Mouse (Mus musculus) small intestine, adult 2 months (tissue): Measurements from ENCODE around the gene 2900011O08Rik. TPM values are rescaled to one million over a fixed set of nuclear protein-coding genes. Genes with fewer than 3 reads are reported as not detected.

Experiments
- H3K27ac ChIP-seq: fragments of 200-500 bp; 2 replicates; pipeline ENCODE4 v1.5.1; 2012; ENCODE audit warnings: low read depth, low read length, control low read depth, inconsistent platforms; ENCODE audit not compliant: insufficient read depth
- H3K27me3 ChIP-seq: fragments of 200-500 bp; 2 replicates; pipeline ENCODE4 v1.6.1; 2012; ENCODE audit warnings: mild to moderate bottlenecking, moderate library complexity, low read length, inconsistent platforms; ENCODE audit not compliant: control insufficient read depth, insufficient read depth
- H3K36me3 ChIP-seq: fragments of 200-500 bp; 2 replicates; pipeline ENCODE4 v1.6.1; 2012; ENCODE audit warnings: mild to moderate bottlenecking, low read length, control low read depth, inconsistent platforms; ENCODE audit not compliant: control insufficient read depth, insufficient read depth
- H3K4me1 ChIP-seq: fragments of 200-500 bp; 2 replicates; pipeline ENCODE4 v1.6.1; 2012; ENCODE audit warnings: low read length, inconsistent platforms, mixed read lengths; ENCODE audit not compliant: control insufficient read depth, insufficient read depth, insufficient read length
- H3K4me3 ChIP-seq: fragments of 200-500 bp; 2 replicates; pipeline ENCODE4 v1.5.1; 2012; ENCODE audit warnings: low read depth, mild to moderate bottlenecking, control low read depth, inconsistent platforms, low read length, moderate library complexity
- CTCF ChIP-seq: fragments of 200-500 bp; IDR thresholded peaks from 2 replicates; pipeline ENCODE4 v1.5.1; 2012; ENCODE audit warnings: low read depth, mild to moderate bottlenecking, control low read depth, inconsistent platforms, low read length, moderate library complexity, mixed read lengths; ENCODE audit not compliant: insufficient replicate concordance, insufficient read length; ENCODE audit errors: extremely low read depth
- POLR2A ChIP-seq: fragments of 200-500 bp; IDR thresholded peaks from 2 replicates; pipeline ENCODE4 v1.6.1; 2012; ENCODE audit warnings: low read depth, mild to moderate bottlenecking, control low read depth, inconsistent platforms, low read length, moderate library complexity
- WGBS: fragments of 180-500 bp; shearing (Covaris S2); methylation state at CpG from one replicate; pipeline ENCODE4 v1.1.7; 2018; 5-methylcytosine and 5-hydroxymethylcytosine counted together
- polyA plus RNA-seq: library from polyadenylated mRNA; depleted of rRNA; stranded (reverse); fragments of >200 nt; gene quantifications from 2 replicates; pipeline ENCODE4 v1.2.3, GENCODE M21; 2012

The 2900011O08Rik gene
- polyA plus RNA-seq, 1 experiment, result 0.35 TPM

- 92% methylated on average over 5 of the region's 5 CpGs for WGBS
- H3K27ac ChIP-seq, result no peak overlapping the region
- TF ChIP-seq CTCF (no peak), POLR2A (no peak)
- H3K36me3 ChIP-seq, result no peaks in the 10 kb centered on the region
- no peak overlapping the region for H3K4me3 ChIP-seq
- H3K4me1 ChIP-seq, result no peaks in the 10 kb centered on the region
- H3K27me3 ChIP-seq, result no peaks in the 10 kb centered on the region
These were observed 3.2 kb upstream of the 2900011O08Rik start for GRCm38 (mm10) chr16:13983161-13983560.

DNA sequence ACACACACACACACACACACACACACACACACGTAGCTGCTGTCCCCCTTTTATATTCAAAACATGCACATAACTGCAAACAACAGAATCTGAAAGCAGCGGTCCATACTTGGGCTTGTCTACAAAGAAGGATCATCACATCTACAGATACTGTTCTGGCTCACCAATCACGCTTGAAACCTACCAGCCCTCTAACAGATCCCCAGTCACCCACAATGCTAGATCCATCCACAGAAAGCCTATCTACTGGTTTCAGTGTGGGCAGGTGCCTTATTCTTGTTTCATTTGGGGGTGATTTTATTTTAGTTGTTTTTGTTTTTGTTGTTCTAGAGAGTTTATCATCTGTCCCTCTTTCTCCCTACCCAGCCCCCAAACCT is 219 bp upstream of the 2900011O08Rik start:
- no peak overlapping the region for H3K4me3 ChIP-seq
- no peaks in the 10 kb centered on the region for H3K36me3 ChIP-seq
- 67% methylated on average over 3 of the region's 3 CpGs for WGBS
- no peak overlapping the region for H3K27ac ChIP-seq
- H3K27me3 ChIP-seq, result no peaks in the 10 kb centered on the region
- TF ChIP-seq CTCF (no peak), POLR2A (no peak)
- no peaks in the 10 kb centered on the region for H3K4me1 ChIP-seq

GRCm38 (mm10) chr16:13992518-13993248 is 6.3 kb downstream of the 2900011O08Rik start:
- no peak overlapping the region for H3K27ac ChIP-seq
- H3K36me3 ChIP-seq, result no peaks in the 10 kb centered on the region
- H3K27me3 ChIP-seq, result no peaks in the 10 kb centered on the region
- TF ChIP-seq CTCF, result no peak
- TF ChIP-seq POLR2A, result no peak
- 79% methylated on average over 11 of the region's 11 CpGs for WGBS
- H3K4me1 ChIP-seq, result no peaks in the 10 kb centered on the region
- H3K4me3 ChIP-seq, result no peak overlapping the region

GRCm38 (mm10) chr16:13994076-13994475 is 7.7 kb downstream of the 2900011O08Rik start:
- no peaks in the 10 kb centered on the region for H3K36me3 ChIP-seq
- no peak for TF ChIP-seq POLR2A
- TF ChIP-seq CTCF, result no peak
- H3K27ac ChIP-seq, result no peak overlapping the region
- H3K4me3 ChIP-seq, result no peak overlapping the region
- WGBS, result 94% methylated on average over 1 of the region's 1 CpGs
- H3K27me3 ChIP-seq, result no peaks in the 10 kb centered on the region
- no peaks in the 10 kb centered on the region for H3K4me1 ChIP-seq

DNA sequence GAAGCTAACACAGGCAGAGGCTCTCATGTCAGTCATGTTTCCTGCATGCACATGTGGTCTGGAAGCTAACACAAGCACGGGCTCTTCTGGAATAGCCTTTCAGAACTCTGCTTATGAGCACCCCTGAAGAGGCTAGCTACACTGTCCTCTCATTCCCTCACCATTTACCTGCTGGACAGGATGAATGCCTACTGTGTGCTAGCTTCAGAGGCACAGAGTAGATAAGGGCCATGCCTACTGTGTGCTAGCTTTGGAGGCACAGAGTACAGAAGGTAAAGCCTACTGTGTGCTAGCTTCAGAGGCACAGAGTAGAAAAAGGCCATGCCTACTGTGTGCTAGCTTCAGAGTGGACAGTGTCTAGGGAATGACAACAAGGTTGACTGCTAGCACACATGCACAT is 8.1 kb downstream of the 2900011O08Rik start:
- Histone ChIP-seq H3K36me3 (no peaks in the 10 kb centered on the region), H3K27ac (no peak overlapping the region)
- 60% methylated on average over 1 of the region's 1 CpGs for WGBS

DNA sequence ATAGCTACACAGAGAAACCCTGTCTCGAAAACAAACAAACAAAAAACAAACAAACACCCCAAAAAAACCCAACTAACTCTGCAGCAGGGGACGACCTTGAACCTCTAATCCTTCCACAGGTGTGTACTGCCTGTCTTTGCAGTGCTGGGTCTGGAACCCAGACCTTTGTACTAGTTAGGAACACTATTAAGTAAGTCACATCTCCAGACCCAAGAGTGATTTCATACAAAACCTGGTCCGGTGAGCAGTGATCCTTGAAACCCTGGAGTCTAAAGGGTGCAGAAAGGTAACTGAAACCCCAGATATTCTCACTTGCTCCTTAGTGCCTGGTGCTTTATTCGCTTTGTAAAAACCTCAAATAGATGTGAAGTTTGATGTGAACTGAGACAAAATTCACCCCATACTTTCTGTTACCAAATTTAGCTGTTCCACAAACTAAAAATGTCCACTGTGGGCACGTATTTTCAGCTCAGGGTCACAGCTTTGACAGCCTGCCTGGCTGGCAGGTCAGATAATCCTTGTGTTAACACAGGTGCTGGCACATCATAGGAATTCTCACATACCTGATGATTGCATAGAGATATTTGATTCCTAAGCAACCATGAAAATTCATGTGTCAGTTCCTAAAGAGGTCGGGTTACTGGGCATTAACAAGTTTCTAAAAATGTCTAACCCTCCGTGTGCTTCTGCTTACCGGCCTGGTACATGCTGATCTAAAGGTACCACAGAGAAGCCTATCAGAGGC is 17.2 kb downstream of the 2900011O08Rik start:
- Histone ChIP-seq H3K4me3 (no peak overlapping the region), H3K27me3 (no peaks in the 10 kb centered on the region), H3K4me1 (peaks cover 12% of the 10 kb centered on the region; the same call in 1 of the 2 replicates), H3K27ac (no peak overlapping the region), H3K36me3 (no peaks in the 10 kb centered on the region)
- 48% methylated on average over 8 of the region's 8 CpGs for WGBS
- TF ChIP-seq POLR2A (no peak), CTCF (no peak)

More for the DNA sequence above, 8.1 kb downstream of the 2900011O08Rik start:
- Histone ChIP-seq H3K4me1 (no peaks in the 10 kb centered on the region), H3K4me3 (no peak overlapping the region), H3K27me3 (no peaks in the 10 kb centered on the region)
- TF ChIP-seq POLR2A (no peak), CTCF (no peak)

DNA sequence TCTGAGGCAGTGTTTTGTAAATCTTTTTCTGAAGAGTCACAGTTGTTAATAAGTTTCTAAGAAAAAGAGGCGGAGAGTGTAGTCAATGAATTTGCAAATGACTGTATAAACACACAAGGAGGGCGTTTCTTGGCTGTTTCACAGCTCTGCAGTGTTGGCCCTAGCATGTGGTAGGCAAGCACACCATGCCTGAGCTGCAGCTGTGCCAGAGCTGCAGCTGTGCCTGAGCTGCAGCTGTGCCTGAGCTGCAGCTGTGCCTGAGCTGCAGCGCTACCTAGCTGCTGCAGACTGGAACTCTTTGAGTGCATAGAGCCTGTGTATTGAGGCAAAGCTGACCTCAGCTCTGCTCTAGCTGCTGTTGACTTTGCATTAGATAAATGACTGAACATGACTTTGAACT is 17.8 kb downstream of the 2900011O08Rik start:
- TF ChIP-seq POLR2A, result no peak
- peak; percentile 53; the same call in 1 of the 2 replicates for TF ChIP-seq CTCF
- H3K4me3 ChIP-seq, result no peak overlapping the region
- H3K36me3 ChIP-seq, result no peaks in the 10 kb centered on the region
- H3K4me1 ChIP-seq, result peaks cover 12% of the 10 kb centered on the region; the same call in 1 of the 2 replicates
- H3K27ac ChIP-seq, result peak overlapping the region; percentile 69
- WGBS, result 11% methylated on average over 3 of the region's 3 CpGs
- no peaks in the 10 kb centered on the region for H3K27me3 ChIP-seq
